Mouse (Mus musculus): ENCODE data around the gene Gria2.

Gene Gria2

DNA sequence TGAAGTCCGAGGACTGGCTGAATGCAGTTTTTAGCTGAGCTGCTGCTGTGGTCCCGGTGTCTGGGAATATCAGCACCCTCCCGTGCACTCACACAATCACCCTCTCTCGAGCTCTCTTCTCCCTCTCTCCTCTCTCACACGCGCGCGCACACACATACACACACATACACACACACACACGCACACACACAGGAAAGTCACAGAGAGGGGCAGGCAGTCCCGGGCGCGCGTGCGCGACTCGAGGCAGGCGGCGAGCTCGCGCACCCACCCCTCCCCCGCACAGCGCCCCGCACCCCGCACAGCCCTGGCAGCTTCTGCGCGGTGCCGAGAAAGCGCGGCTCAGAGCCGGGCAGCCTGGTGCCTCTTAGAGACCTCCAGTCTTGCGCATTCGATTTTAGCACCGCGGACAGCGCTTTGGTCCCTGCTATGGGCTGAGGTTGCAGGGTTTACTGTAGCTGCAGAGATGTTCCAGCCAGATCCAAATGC is at the start of gene Gria2:
Gria2 (minus strand) TSS at position 240 of the 486 bp plus-strand sequence.
- in situ Hi-C loops (cut with MseI, MboI) = loop anchor here in 1 of 2 experiments (25.0 kb wide), 1 partner anchor 715 kb away; no protein-coding TSS in a partner anchor

DNA sequence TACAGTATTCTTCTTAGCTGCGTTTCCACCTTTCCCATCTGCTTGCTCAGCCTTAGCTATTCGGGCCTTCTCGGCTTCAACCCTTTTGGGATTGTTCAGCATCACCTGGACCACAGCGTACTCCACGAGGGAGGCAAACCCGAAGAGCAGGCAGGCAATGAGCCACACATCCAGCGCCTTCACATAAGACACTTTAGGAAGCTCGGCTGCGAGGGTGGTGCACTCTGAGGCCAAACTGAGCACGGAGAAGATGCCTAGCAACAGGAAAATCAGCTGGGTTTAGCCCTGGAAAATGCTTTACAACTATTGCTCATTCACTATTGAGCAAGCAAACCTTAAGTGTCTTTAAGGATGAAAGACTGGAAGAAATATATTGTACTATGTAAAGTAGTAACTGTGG is 48.3 kb upstream of the Gria2 start:
- in situ Hi-C loops (cut with MseI, MboI) = no loop called here

DNA sequence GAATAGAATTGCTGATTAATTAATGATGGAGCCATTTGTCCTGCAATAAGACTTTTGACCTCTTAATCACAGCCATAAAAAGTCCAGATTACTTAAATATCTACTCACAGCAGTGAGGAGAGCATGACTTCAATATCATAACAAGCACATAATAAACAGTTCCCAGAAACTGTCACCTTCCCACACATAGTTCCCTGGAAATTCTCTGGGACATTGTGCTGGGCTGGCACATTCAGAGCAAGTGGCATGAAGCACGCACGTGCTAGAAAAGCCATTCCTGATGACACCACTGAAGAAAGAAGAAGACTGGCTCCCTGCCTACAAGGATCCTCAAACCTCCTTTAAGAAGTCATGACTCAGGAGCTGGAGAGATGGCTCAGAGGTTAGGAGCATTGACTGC is 43.0 kb upstream of the Gria2 start:
- in situ Hi-C loops (cut with MseI, MboI) = no loop called here

DNA sequence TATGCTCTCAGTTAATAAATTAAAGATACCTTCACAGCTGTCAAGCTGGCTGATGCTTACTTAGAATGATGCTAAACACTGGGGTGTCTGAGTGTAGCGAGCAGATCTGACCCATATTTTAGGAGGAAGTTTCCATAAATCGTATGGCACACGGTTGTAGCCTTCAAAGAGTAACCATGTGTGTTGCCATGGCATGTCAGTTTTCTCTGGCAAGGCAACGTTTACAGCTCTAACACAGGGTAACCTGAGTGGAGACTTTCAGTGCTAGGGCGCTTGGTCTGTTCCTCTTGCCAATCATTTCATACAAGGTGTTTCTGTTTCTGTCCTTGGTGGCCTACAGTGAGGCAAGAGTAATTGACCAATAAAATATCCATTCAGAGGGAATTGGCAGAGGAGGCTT is 37.2 kb upstream of the Gria2 start:
- in situ Hi-C loops (cut with MseI, MboI) = no loop called here

DNA sequence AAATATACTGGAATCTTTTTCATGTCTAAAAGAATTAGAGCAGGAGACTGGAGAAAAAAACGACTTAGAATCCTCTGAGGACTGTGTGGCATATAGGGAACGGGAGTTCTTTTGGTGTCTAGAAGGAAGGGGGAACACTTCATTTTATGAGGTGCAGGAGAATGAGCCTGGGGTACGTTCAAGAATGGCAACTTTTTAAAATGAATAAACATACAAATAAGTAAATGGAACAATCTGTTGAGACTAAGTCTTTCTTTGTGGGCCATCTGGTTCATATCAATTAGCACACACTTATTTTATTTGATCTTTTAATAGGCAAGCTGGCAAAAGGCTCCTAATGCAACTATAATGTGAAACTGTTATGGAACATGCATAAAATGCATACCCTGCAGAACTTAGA is 34.9 kb upstream of the Gria2 start:
- in situ Hi-C loops (cut with MseI, MboI) = no loop called here

DNA sequence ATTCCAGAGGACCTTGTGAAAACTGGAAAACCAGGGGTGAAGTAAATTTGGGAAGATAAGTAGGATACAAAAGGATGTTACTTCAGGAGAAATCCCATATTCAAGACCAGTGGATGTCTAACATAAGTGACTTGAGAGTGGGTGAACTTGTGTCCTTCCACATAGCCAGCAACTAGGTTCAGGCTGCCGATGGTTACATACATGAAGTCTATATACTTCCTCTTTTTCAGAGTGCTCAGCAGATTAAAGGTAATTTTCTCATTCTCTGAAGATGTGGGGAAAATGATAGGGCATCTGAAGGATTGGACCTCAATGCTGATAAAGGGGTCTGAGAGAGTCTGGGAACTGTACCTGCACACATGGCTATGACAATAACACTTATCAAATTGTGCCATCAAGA is 21.3 kb upstream of the Gria2 start:
- in situ Hi-C loops (cut with MseI, MboI) = loop anchor here in 1 of 2 experiments (25.0 kb wide), 1 partner anchor 737 kb away; no protein-coding TSS in a partner anchor

DNA sequence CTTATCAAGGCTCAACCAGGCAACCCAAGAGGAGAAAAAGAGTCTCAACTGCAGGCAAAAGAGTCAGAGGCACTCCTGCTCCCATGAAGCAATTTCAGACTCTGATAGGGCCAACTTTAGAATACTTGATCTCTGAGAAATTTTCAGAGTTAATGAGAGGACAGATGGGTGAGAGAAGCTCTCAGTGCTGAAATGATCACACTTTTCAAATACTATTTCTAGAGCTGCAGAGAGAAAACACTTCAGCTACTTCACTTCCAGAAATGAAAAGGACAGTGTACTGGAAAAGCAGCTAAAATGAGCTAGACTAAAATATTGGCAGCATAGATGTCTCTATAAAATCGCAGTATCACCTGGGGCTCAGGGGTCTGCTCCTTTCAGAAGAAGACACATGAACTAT is 16.0 kb upstream of the Gria2 start:
- in situ Hi-C loops (cut with MseI, MboI) = loop anchor here in 1 of 2 experiments (25.0 kb wide), 1 partner anchor 731 kb away; no protein-coding TSS in a partner anchor

DNA sequence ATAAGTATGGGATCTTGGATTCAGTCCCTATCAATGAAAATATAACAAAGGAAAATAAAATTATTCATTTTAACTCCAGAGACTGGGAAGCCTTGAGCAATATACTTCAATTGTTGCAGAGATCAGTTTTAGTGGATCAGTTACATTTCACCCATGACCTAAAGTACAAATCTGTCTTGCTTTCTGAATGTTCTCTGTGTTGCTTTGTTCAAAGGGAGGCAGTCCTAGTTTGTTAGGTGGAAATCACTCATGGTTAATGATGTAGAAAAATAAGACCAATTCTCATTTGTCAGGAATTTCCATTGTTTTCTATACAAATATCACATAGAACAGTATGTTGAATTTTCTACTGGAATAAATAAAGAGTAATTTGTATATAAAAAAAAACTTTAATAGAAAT is 11.1 kb upstream of the Gria2 start:
- in situ Hi-C loops (cut with MseI, MboI) = loop anchor here in 1 of 2 experiments (25.0 kb wide), 1 partner anchor 726 kb away; no protein-coding TSS in a partner anchor

DNA sequence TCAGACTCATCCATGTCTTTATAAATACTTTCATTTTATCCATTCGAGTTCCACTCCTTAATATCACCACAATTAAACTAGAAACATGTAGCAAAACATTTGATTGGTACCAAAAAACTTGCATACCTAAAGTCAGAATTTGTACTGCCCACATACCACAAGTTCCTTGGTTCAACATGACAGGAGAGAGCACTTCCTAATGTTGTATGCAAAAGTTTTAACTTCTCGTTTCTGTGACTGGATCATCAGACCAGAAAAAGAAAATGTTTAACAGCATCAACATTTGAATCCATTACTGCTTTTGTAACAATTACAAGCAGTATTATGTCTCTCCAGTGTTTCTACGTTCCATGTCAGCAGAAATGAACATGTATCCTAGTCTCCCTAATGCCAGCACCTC is 9.6 kb upstream of the Gria2 start:
- in situ Hi-C loops (cut with MseI, MboI) = loop anchor here in 1 of 2 experiments (25.0 kb wide), 1 partner anchor 725 kb away; no protein-coding TSS in a partner anchor

DNA sequence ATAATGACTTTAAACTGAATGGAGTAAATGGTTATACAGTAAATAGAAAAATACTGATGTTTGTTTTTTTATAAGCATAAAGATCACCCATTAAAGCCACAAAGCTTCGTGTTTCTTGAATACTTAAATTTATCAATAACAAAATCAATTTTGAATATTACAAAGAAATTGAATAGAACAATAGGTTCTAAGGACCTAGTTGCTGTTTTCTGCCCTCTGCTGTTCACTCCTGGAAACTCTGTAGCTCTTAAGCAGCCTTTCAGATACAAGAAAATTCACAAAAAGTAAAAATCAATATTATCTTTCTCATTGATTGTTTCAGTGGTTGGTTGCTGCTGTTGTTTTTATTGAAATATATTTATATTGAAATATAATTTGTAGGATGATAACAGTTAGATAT is 2.7 kb upstream of the Gria2 start:
- in situ Hi-C loops (cut with MseI, MboI) = loop anchor here in 1 of 2 experiments (25.0 kb wide), 1 partner anchor 718 kb away; no protein-coding TSS in a partner anchor

DNA sequence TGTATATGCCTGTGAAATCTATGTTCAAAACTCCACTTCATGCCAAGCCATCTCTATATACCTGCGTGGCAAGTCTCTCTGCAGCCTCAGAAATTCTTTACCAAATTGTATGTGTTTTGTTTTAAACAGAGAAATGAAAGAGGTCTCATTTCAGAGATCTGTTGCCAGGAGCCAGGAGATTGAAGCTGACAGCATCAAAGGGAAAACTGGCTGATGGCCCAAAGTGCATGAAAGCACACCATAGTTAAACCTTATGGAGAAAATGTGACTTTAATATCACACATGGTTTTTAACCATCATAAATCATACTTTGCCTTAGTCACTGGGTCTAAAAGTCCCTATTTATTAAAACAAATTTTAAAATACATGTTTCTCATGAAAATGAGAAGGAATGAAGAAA is 1.2 kb upstream of the Gria2 start:
- in situ Hi-C loops (cut with MseI, MboI) = loop anchor here in 1 of 2 experiments (25.0 kb wide), 1 partner anchor 717 kb away; no protein-coding TSS in a partner anchor

DNA sequence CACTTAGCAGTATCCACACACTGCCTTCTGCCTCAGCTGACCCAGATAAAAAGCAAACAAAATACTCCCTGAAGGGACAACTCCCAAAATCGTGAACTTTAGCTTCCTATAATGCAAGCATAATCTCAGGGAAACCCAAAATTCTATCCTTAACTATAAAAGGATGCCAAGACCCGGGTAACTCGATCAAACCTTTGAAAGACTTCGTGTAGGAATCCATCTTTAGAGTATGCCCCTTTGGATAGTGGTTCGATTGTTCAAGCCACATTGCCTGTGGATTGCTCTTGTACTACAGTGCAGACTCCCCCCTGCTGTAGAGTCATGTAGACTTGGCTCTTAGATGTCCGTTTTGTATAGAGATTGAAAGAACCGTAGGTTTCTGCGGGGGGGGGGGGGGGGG is 576 bp upstream of the Gria2 start:
- in situ Hi-C loops (cut with MseI, MboI) = loop anchor here in 1 of 2 experiments (25.0 kb wide), 1 partner anchor 716 kb away; no protein-coding TSS in a partner anchor

DNA sequence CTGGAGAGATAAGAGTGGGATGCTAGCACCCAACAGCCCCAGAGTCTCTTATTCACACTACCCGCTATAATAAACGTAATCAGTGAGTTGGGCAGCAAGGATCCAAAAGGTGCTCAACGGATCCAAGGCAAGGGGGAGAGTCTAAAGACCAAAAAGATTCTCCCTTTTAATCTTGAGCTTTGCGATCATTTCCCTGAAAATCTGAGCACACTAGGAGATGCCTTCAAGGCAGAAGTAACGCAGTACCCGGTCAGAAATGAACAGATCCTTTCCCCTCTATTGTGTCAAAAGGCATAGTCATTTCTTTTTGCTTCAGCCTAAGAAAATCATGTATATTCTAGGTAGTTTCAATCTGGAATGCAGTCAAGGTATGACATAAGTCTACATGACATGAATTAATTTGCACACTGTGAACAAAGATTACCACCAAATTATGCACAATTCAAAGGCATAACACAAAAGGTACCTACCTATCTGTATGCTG is 766 bp downstream of the Gria2 start:
- in situ Hi-C loops (cut with MseI, MboI) = loop anchor here in 1 of 2 experiments (25.0 kb wide), 1 partner anchor 715 kb away; no protein-coding TSS in a partner anchor

DNA sequence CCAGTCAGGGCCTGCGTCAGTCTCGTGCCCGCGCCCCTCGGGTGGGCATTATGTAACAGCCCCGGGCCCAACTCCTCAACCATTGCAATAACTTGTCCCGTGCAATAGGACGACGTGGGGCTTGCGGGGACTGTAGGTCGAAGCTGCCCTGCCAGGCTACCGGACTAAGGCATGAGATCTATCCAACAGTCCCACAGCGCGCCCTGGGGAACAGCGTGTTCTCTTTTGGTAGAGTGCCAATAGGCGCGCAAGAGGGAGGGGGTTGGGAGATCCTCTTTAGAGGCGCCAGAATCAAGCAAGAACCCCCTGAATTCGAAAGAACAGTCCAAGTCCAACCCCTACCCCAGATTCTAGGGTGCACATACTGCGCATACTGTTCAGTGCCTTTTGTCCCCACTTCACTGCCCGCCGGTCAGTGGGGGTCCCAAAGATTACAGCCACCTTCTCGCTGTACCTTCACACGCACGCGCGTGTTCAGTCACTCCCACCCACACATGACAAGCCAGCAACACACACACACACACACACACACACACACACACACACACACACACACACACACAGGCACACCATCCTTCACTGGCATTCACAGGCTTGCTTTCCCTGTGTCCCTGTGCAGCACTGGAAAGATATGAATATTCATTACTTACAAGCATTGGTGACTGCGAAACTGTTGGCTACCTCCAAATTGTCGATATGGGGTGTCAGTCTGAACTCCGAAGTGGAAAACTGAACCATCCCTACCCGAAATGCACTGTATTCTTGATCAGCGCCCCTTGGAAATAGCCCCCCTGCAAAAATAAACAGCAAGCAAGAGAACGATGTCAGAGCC is 1.4 kb downstream of the Gria2 start:
- in situ Hi-C loops (cut with MseI, MboI) = loop anchor here in 1 of 2 experiments (25.0 kb wide), 1 partner anchor 714 kb away; no protein-coding TSS in a partner anchor

DNA sequence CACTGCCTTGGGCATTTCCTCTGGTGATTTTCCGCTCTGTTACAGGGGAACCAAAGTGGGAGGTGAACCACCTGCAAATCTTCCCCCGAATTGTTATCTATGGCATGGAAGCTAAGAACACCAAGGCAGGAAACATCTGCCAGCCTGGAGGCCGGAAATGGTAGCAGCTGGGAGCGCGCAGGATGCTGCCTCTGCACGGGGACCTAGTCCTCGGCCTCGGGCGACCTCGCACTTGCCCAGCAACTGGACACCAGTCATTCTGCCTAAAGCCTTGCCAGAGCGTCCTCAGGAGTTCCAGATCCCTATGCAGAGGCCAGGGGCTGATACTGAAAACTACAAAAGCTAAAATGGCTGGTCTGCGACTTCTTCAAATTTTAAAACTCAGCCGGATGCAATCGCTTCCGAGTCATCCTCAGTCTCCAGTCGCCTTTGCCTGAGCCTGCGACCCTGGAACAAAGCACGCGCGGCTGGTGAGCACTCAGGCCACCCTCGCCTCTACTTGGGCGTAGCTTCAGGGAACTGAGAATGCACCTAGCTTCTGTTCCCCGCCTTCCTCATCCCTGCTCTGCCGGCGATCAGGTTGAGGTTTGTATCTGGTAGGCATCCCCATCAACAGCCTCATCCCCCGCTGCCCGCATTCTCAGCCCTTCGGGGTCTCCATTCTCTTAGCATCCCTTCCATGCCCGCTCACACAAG is 2.2 kb downstream of the Gria2 start:
- in situ Hi-C loops (cut with MseI, MboI) = loop anchor here in 1 of 2 experiments (25.0 kb wide), 1 partner anchor 713 kb away; no protein-coding TSS in a partner anchor

DNA sequence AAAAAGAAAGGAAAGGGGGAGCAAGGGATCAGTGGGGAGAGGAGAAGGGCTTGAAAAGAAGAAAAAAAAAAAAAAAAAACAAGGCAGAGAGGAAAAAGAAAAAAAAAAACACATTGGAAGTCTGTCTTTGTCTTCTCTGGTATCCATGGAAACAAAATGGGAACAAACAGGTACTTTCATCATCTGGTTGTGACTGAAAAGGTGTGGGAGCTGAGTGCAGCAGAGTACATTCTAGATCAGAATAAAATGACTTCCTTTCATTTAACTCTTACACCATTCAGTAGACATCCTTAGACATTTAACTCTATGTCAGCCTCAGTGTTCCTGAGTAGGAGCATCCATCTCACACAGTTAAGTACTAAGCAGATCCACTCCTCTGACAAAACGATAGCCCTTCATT is 4.7 kb downstream of the Gria2 start:
- in situ Hi-C loops (cut with MseI, MboI) = no loop called here

DNA sequence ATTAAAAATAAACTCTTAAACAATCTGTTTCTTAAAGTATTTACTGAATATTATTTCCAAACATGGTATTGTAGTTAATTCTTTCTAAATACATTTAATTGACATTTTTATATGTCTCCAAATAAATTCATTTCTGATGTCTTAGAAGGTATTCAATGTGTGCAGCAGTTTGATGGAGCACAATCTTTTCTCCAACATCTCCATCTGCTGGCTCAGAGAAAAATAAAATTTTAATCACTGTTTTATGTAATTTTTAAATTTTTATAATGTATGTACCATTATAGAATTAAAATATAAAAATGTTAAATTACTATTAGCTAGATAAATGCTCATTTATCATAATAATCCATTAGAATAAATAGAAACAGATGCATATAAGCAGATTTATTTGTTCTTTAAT is 5.9 kb downstream of the Gria2 start:
- in situ Hi-C loops (cut with MseI, MboI) = no loop called here

DNA sequence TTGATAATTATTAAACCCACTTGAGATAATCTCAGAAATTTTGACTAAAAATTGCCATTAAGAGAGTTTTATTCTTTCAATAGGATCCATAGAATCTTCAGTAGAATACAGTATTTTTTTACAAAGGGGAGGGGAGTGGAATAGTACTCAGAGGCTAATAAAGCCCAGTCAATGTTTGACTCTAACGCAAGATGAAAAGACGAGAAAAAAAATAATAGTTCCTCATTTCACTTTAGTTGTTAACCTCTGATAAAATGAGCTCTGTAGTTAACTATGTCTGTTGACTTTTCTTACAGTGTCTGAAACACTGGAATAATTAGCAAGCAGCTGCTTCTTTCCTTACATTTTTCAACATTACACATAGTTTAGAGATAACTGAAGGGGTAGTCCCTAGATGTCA is 7.4 kb downstream of the Gria2 start:
- in situ Hi-C loops (cut with MseI, MboI) = no loop called here

DNA sequence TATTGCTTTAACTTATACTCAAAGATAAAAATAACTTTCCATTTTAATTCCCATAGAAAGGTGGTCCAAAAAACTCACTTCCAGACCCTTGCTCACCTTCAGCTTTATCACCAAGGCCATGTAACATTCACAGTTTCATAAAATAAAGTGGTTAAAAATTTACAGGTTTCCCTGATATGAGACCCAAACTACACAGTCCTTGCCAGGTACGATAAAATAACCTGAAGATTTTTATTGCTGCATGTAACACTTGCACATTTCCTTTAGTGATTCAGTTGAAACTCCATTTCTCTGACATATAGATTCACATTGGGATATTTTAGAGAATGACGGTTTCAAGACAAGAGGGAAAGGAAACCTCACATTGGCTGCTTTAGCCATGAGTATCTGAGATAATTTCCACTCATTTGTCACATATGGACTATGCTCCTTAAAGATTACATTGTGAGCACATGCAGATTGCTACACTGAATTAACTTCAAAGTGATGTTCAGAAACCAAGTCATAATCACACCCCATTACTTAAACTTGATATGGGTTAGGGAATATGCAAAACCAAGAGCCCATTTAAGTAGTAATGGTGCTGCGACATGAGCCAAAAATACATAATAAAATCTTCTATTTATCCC is 15.4 kb downstream of the Gria2 start:
- in situ Hi-C loops (cut with MseI, MboI) = no loop called here

DNA sequence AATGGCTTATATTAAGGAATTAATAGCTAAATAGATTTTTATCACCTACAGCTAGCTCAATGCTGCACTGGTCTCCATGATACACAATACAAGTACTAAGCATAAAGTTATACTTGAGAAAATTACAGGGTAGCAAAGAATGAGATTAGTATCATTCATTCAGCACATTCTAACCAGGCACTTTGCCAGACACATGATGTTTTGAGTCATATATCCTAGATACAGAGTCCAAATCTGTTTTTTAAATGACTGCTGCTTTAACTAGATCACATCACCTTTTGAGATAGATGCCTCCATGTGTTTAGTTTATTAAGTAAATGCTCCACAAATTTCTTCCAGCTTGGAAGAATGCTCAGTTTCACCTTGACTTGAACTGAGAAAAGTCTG is 21.5 kb downstream of the Gria2 start:
- in situ Hi-C loops (cut with MseI, MboI) = no loop called here

DNA sequence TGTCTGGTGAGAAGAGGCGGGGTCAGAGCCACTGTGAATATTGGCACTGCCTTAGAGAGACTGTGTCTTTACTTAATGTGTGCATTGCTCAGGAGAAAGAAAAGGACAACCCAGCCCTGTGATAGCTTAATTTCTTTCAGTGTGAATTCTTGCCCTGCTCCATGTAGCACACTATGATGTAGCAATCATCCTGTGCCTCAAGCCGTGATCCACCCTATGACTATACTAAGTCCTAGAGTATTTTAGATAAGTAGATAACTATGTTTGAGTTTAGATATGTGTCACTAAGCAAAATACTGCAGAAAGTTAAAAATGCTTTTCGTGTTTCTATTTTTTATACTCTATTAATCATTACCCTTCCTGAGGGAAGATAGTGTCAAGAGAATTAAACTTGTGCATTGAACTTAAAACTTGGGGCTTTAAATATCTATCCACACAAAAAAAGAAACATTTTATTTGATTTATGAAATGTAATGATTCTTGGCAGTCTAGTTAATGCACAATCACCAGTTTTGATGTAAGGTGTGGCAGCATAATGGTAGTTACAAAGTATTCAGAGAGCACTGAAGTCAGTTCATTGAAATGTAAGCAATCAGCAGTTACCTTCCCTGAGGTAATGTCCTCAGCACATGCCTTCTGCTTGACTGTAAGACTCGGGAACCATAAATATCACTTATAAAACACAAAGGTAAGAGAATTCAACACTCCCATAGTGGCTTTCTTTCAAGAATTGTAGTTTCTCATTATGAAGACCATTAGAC is 22.1 kb downstream of the Gria2 start:
- in situ Hi-C loops (cut with MseI, MboI) = no loop called here
